In the genomic region with DNA sequence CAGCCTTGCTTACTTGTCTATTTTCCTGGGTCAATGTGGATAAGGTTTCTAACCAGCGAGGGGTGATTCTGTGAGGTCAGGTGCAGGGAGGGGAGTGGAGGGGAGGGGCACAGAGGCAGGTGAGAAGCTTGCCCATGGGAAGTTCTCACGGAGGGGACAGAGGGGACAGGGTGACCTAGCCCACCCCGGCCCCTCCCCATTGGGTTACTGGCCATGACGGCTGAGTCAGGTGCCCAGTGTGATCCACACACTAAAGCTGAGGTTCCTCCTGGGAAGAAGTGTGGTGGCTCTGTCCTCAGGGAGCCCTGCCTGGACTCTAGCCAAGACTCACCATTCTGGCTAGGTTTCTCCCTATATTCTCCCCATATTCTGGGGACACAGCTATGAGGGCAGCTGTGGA, we compare ENCODE assay signal across 19 mouse cellular contexts.
"Had no signal": no experiment of that assay in that cellular context is flagged by ENCODE, and none has a peak within 500 bp of the region (broad histone marks: within the 10 kb centered on the region; RNA-seq: fewer than 3 reads in every experiment).

No protein-coding gene starts in this region.

- H3K9ac ChIP-seq: intestine, embryonic 15.5 days; limb, embryonic 12.5 days; limb, embryonic 15.5 days; liver, embryonic 14.5 days; liver, postnatal 0 days; lung, embryonic 14.5 days; midbrain, embryonic 13.5 days; stomach, embryonic 15.5 days had no signal

- H3K4me2 ChIP-seq: intestine, embryonic 15.5 days; limb, embryonic 12.5 days; limb, embryonic 15.5 days; liver, embryonic 11.5 days; lung, embryonic 14.5 days; midbrain, embryonic 13.5 days; stomach, embryonic 15.5 days had no signal

- H3K36me3 ChIP-seq: intestine, embryonic 15.5 days; limb, embryonic 12.5 days; limb, embryonic 15.5 days; midbrain, embryonic 13.5 days; stomach, embryonic 15.5 days had no signal

- DNase-seq: kidney, adult 8-10 months; kidney, postnatal 25 days; left cerebral cortex, postnatal 4 days; liver, postnatal 0 days; lung, embryonic 14.5 days; retina, postnatal 1 day; right cerebral cortex, postnatal 25 days; spleen, adult 18-20 months; thymus, postnatal 25 days had no signal

- H3K9me3 ChIP-seq: intestine, embryonic 15.5 days; limb, embryonic 12.5 days; limb, embryonic 15.5 days; midbrain, embryonic 13.5 days; stomach, embryonic 15.5 days had no signal

- ATAC-seq: intestine, embryonic 15.5 days; liver, postnatal 0 days; lung, postnatal 0 days; midbrain, embryonic 13.5 days; midbrain, embryonic 16.5 days had no signal

- H3K4me3 ChIP-seq: intestine, embryonic 15.5 days; limb, embryonic 12.5 days; limb, embryonic 15.5 days; midbrain, embryonic 13.5 days; stomach, embryonic 15.5 days had no signal

- H3K27ac ChIP-seq: intestine, embryonic 15.5 days; limb, embryonic 12.5 days; limb, embryonic 15.5 days; liver, embryonic 14.5 days; macrophage; midbrain, embryonic 13.5 days; stomach, embryonic 15.5 days had no signal
